Mouse (Mus musculus) ES-E14 (cell line): ENCODE results near the gene Sept10.

Source experiments
- CHD2 ChIP-seq: IDR thresholded peaks from 2 replicates; pipeline ENCODE4 v1.6.1; 2014; ENCODE audit warnings: mild to moderate bottlenecking, low read depth, low read length, inconsistent platforms
- HCFC1 ChIP-seq: IDR thresholded peaks from 2 replicates; pipeline ENCODE4 v1.6.1; 2012; ENCODE audit warnings: low read length, inconsistent platforms, borderline replicate concordance; ENCODE audit not compliant: insufficient read depth
- MAFK ChIP-seq: IDR thresholded peaks from 2 replicates; pipeline ENCODE4 v1.6.1; 2014; ENCODE audit warnings: mild to moderate bottlenecking, low read depth, low read length, inconsistent platforms; ENCODE audit not compliant: insufficient read depth

GRCm38 (mm10) chr10:59236486-59236885 lies 14.8 kb upstream of the Sept10 start:
- TF ChIP-seq CHD2: no peak
- no peak for TF ChIP-seq HCFC1
- no peak for TF ChIP-seq MAFK
